Mouse (Mus musculus) MEL (cell line): Measurements from ENCODE around the gene Tapbp.

Experiments used
- CHD2 ChIP-seq: IDR thresholded peaks from 2 replicates; pipeline ENCODE4 v1.6.1; 2011; ENCODE audit warnings: low read length, improper control_type of control experiment
- CTCF ChIP-seq, 3 experiments: IDR thresholded peaks in 2 of 3; conservative IDR thresholded peaks in 1 of 3; 2 replicates each; pipeline ENCODE4 v1.5.1; 2011 to 2012; ENCODE audit warnings: low read length in 3 of 3, low read depth in 2 of 3, mild to moderate bottlenecking in 2 of 3, improper control_type of control experiment in 1 of 3, inconsistent platforms in 1 of 3, mixed read lengths in 1 of 3, moderate library complexity in 1 of 3; ENCODE audit not compliant: control insufficient read depth in 1 of 3, insufficient read depth in 1 of 3, poor library complexity in 1 of 3, severe bottlenecking in 1 of 3
- EP300 ChIP-seq, 2 experiments: IDR thresholded peaks; 2 replicates each; pipeline ENCODE4 v1.6.1; 2011; ENCODE audit warnings: improper control_type of control experiment in 2 of 2, low read length in 2 of 2, low read depth in 1 of 2, mild to moderate bottlenecking in 1 of 2
- GATA1 ChIP-seq: IDR thresholded peaks from 2 replicates; pipeline ENCODE4 v1.6.1; 2011; ENCODE audit warnings: low read depth, low read length, improper control_type of control experiment
- HCFC1 ChIP-seq: IDR thresholded peaks from 2 replicates; pipeline ENCODE4 v1.6.1; 2012; ENCODE audit warnings: low read depth, mild to moderate bottlenecking, inconsistent platforms, low read length, improper control_type of control experiment, moderate library complexity
- KAT2A ChIP-seq: conservative IDR thresholded peaks from 2 replicates; pipeline ENCODE4 v1.6.1; 2012; ENCODE audit warnings: low read depth, low read length, improper control_type of control experiment, inconsistent platforms
- MAFK ChIP-seq: IDR thresholded peaks from 2 replicates; pipeline ENCODE4 v1.6.1; 2011; ENCODE audit warnings: low read depth, mild to moderate bottlenecking, low read length, improper control_type of control experiment, borderline replicate concordance
- NELFE ChIP-seq: IDR thresholded peaks from 2 replicates; pipeline ENCODE4 v1.6.1; 2011; ENCODE audit warnings: low read depth, low read length, improper control_type of control experiment
- POLR2A ChIP-seq, 2 experiments: IDR thresholded peaks; 2 replicates each; pipeline ENCODE4 v1.6.1; 2011 to 2012; ENCODE audit warnings: low read length in 2 of 2, mild to moderate bottlenecking in 2 of 2, control low read depth in 1 of 2, improper control_type of control experiment in 1 of 2, low read depth in 1 of 2, moderate library complexity in 1 of 2; ENCODE audit not compliant: control insufficient read depth in 1 of 2, insufficient read depth in 1 of 2, poor library complexity in 1 of 2
- ZC3H11A ChIP-seq: IDR thresholded peaks from 2 replicates; pipeline ENCODE4 v1.6.1; 2012; ENCODE audit warnings: low read depth, mild to moderate bottlenecking, inconsistent platforms, low read length, improper control_type of control experiment
- ZMIZ1 ChIP-seq: IDR thresholded peaks from 2 replicates; pipeline ENCODE4 v1.6.1; 2012; ENCODE audit warnings: low read depth, mild to moderate bottlenecking, inconsistent platforms, low read length, improper control_type of control experiment, moderate library complexity

DNA sequence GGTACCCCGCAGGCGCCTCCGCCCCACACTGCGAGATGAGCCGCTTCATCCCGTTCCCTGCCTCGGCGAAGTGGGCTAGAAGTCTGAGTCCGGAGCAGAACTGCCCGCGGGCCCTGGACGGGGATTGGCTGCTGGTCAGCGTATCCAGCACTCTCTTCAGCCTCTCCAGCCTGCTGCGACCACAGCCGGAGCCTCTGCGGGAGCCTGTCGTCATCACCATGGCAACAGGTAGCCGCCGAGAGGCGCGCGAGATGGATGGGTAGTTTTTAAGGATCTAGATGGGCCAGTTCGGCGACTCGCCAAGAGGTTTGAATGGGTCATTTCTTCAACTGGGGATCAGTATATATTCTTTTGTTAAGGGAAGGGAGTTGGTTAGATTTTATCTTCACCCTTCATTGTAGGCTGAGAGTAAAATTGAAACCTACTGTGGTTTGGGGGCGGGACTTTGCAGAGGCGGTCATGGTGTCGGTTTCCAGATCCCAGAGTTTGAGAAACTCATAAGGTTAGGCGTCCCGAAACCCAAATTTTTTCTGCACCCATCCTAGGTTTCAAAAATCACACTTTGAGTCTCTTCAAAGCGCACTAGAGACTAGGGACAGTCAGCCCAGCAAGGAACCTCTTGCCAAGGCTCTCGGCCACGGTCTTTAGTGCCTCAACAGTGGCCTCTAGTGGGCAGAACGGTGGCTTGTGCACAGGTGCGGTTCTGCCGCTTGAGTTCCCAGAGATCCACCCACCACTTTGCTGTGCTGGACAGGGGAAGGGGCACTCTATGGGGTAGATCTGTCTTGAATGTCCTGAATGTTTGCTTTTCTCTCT, 4.8 kb downstream of the Tapbp start:
- peak; percentile 86 to 90 (median 89) for TF ChIP-seq CTCF (IDR thresholded peaks at IDR 0.05 in 2 of 3, conservative IDR thresholded peaks at IDR 0.05 in 1 of 3; ENCODE audit: control insufficient read depth in 1 of 3, insufficient read depth in 1 of 3, low read depth in 2 of 3, low read length in 3 of 3, poor library complexity in 1 of 3, severe bottlenecking in 1 of 3)
- no peak for TF ChIP-seq MAFK
- peak; percentile 48; the same call in 1 of the 2 replicates for TF ChIP-seq HCFC1
- peak in 1 of 2 experiments; percentile 27; a peak in 1 of 4 replicates for TF ChIP-seq EP300 (IDR thresholded peaks at IDR 0.05; ENCODE audit: low read depth in 1 of 2, low read length in 2 of 2)
- no peak for TF ChIP-seq ZMIZ1
- TF ChIP-seq POLR2A (IDR thresholded peaks at IDR 0.05; ENCODE audit: control insufficient read depth in 1 of 2, insufficient read depth in 1 of 2, low read depth in 1 of 2, low read length in 2 of 2, poor library complexity in 1 of 2), result no peak
- no peak for TF ChIP-seq NELFE
- no peak for TF ChIP-seq CHD2
- no peak for TF ChIP-seq GATA1
- TF ChIP-seq ZC3H11A, result peak; percentile 31
- peak; percentile 38; the same call in 1 of the 2 replicates for TF ChIP-seq KAT2A
